In the genomic region with DNA sequence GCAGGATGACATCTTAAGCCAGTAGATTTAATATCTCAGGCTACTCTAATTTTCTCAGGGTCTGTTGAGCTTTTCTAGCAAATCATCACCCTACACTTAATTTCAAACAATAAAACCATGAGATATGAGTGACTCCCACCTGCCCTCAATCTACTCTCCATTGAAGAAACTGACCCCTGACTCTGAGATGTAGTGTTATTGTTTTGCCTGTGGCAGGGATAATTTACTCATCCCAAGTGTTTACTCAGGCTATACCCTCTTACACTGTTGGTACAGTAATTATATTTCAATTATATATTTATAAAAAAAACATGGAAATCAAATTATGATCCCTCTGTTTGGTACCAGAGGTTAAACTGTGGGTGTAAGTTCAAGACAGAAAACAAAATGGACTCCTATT, we compare ENCODE assay signal across 15 mouse cellular contexts.
"Had no signal": no experiment of that assay in that cellular context is flagged by ENCODE, and none has a peak within 500 bp of the region (broad histone marks: within the 10 kb centered on the region; RNA-seq: fewer than 3 reads in every experiment).

No protein-coding gene starts in this region.

- H3K9me3 ChIP-seq: limb, embryonic 13.5 days; liver, embryonic 15.5 days; midbrain, embryonic 15.5 days; stomach, embryonic 15.5 days had no signal

- H3K9ac ChIP-seq: limb, embryonic 13.5 days; liver, embryonic 15.5 days; midbrain, embryonic 15.5 days; stomach, embryonic 15.5 days had no signal

- H3K4me1 ChIP-seq: limb, embryonic 13.5 days; liver, embryonic 15.5 days; midbrain, embryonic 15.5 days; stomach, embryonic 15.5 days had no signal

- H3K27ac ChIP-seq: layer of hippocampus, adult 2 months; limb, embryonic 13.5 days; liver, embryonic 15.5 days; midbrain, embryonic 15.5 days; stomach, embryonic 15.5 days had no signal

- H3K4me2 ChIP-seq: limb, embryonic 13.5 days; liver, embryonic 15.5 days; midbrain, embryonic 15.5 days; stomach, embryonic 15.5 days had no signal

- H3K27me3 ChIP-seq: limb, embryonic 13.5 days; liver, embryonic 15.5 days; midbrain, embryonic 15.5 days; stomach, embryonic 15.5 days had no signal

- ATAC-seq: inflammation-experienced regulatory T-cells, adult 6 months; intestine, postnatal 0 days; lung, postnatal 0 days had no signal

- H3K4me3 ChIP-seq: layer of hippocampus, adult 2 months; limb, embryonic 13.5 days; liver, embryonic 15.5 days; midbrain, embryonic 15.5 days; stomach, embryonic 15.5 days had no signal

- H3K36me3 ChIP-seq: limb, embryonic 13.5 days; liver, embryonic 15.5 days; midbrain, embryonic 15.5 days; stomach, embryonic 15.5 days had no signal

- DNase-seq: kidney, adult 8-10 months; kidney, postnatal 36 days; lung, adult 2 months; lung, postnatal 36 days; retina, postnatal 1 day; thymus, adult 2 months; thymus, postnatal 25 days had no signal
